Mouse (Mus musculus) stomach, postnatal 0 days (tissue): ENCODE results near the gene Tfcp2. TPM values are rescaled to one million over a fixed set of nuclear protein-coding genes. Genes with fewer than 3 reads are reported as not detected.

Experiments
- ATAC-seq: fragments of 200-750 bp; cut with Nextera tagmentation; 2 replicates; pipeline ENCODE4 v1.8.0; 2017; ENCODE audit not compliant: low FRiP score, low TSS enrichment
- DNase-seq: peaks from one replicate; pipeline ENCODE4 v3.0.0-alpha.2; 2016; ENCODE audit warnings: low spot score
- H3K27ac ChIP-seq: fragments of 300-500 bp; sonication (generic); replicated peaks from 2 replicates; pipeline ENCODE4 v1.5.1; 2014; ENCODE audit warnings: mild to moderate bottlenecking, control low read depth
- H3K27me3 ChIP-seq: fragments of 300-500 bp; sonication (generic); 2 replicates; pipeline ENCODE4 v1.6.1; 2014; ENCODE audit warnings: low read length; ENCODE audit not compliant: control insufficient read depth, insufficient read depth
- H3K36me3 ChIP-seq: fragments of 300-500 bp; sonication (generic); 2 replicates; pipeline ENCODE4 v1.6.1; 2014; ENCODE audit warnings: low read length, mixed read lengths; ENCODE audit not compliant: control insufficient read depth, insufficient read depth
- H3K4me1 ChIP-seq: fragments of 300-500 bp; sonication (generic); replicated peaks from 2 replicates; pipeline ENCODE4 v1.6.1; 2014; ENCODE audit warnings: antibody characterized with exemption; ENCODE audit not compliant: control insufficient read depth, insufficient read depth
- H3K4me2 ChIP-seq: fragments of 300-500 bp; sonication (generic); replicated peaks from 2 replicates; pipeline ENCODE4 v1.6.1; 2014; ENCODE audit warnings: low read depth, mild to moderate bottlenecking, control low read depth, moderate library complexity
- H3K4me3 ChIP-seq: fragments of 300-500 bp; sonication (generic); 2 replicates; pipeline ENCODE4 v1.5.1; 2014; ENCODE audit warnings: low read depth, low read length, control low read depth
- H3K9ac ChIP-seq: fragments of 300-500 bp; sonication (generic); 2 replicates; pipeline ENCODE4 v1.6.1; 2014; ENCODE audit warnings: mild to moderate bottlenecking, low read length, control low read depth, mixed read lengths
- H3K9me3 ChIP-seq: fragments of 300-500 bp; sonication (generic); 2 replicates; pipeline ENCODE4 v1.6.1; 2016; ENCODE audit warnings: low read length; ENCODE audit not compliant: control insufficient read depth
- CTCF ChIP-seq: IDR thresholded peaks from 2 replicates; pipeline ENCODE4 v1.5.1; 2016; ENCODE audit warnings: antibody characterized with exemption, low read depth, mild to moderate bottlenecking, moderate library complexity
- EP300 ChIP-seq: optimal IDR thresholded peaks from 2 replicates; pipeline ENCODE3; 2016; ENCODE audit warnings: antibody characterized with exemption
- WGBS: fragments of 180-500 bp; shearing (Covaris S2); extraction: QIAGEN DNeasy Blood & Tissue Kit; methylation state at CpG from one replicate; pipeline ENCODE4 v1.1.7; 2014; 5-methylcytosine and 5-hydroxymethylcytosine counted together
- polyA plus RNA-seq: library from polyadenylated mRNA; unstranded; fragments of >200 nt; fragmentation: Nextera tagmentation; extraction: Ambion mirVana; gene quantifications from 2 replicates; pipeline ENCODE4 v1.2.1, GENCODE M21; 2015

Tfcp2 gene
- polyA plus RNA-seq, 1 experiment from 2014 or later: 9.6 TPM

GRCm38 (mm10) chr15:100573946-100574345 lies 22.1 kb upstream of the Tfcp2 start:
- DNase-seq: no peak
- Histone ChIP-seq H3K27me3 (no peaks in the 10 kb centered on the region), H3K9me3 (no peaks in the 10 kb centered on the region), H3K36me3 (no peaks in the 10 kb centered on the region), H3K27ac (peak overlapping the region; percentile 61), H3K4me1 (peaks cover 3% of the 10 kb centered on the region; the same call in 1 of the 2 replicates), H3K4me3 (no peak overlapping the region), H3K4me2 (no peak overlapping the region), H3K9ac (no peak overlapping the region)
- TF ChIP-seq CTCF: no peak
- ATAC-seq: peak; percentile 46; the same call in 1 of the 2 replicates
- WGBS: 18% methylated on average over 6 of the region's 6 CpGs

- H3K27ac ChIP-seq: no peak overlapping the region
Measured at GRCm38 (mm10) chr15:100569239-100569638, 17.4 kb upstream of the Tfcp2 start.

DNA sequence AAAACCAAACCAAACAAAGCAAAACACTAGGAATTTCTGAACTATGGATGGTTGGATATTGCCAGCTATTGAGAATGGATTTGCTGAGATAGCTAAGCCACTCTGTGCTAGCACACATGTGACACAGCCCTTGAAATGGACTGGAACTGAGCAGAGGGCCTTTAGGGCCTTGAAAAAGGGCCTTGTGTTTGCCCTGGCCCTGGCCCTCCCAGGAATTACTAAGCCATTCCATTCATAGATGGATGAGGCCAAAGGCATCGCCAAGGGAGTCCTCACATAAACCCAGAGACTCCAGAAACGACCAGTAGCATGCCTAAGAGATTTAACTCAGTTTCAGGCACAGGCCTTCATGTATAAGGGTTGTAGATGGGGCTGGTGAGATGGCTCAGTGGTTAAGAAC lies 14.7 kb upstream of the Tfcp2 start:
- 53% methylated on average over 2 of the region's 2 CpGs for WGBS
- Histone ChIP-seq H3K4me3 (no peak overlapping the region), H3K4me1 (no peaks in the 10 kb centered on the region), H3K27ac (no peak overlapping the region), H3K27me3 (no peaks in the 10 kb centered on the region), H3K36me3 (no peaks in the 10 kb centered on the region), H3K9me3 (no peaks in the 10 kb centered on the region), H3K9ac (no peak overlapping the region), H3K4me2 (no peak overlapping the region)
- no peak for TF ChIP-seq CTCF
- no peak for TF ChIP-seq EP300
- no peak for ATAC-seq
- no peak for DNase-seq

More at GRCm38 (mm10) chr15:100569239-100569638, 17.4 kb upstream of the Tfcp2 start:
- H3K27me3 ChIP-seq: no peaks in the 10 kb centered on the region
- ATAC-seq (no peak), DNase-seq (no peak)
- H3K9me3 ChIP-seq: no peaks in the 10 kb centered on the region
- no peak overlapping the region for H3K4me3 ChIP-seq
- no peaks in the 10 kb centered on the region for H3K4me1 ChIP-seq
- WGBS: 76% methylated on average over 3 of the region's 3 CpGs
- no peak for TF ChIP-seq EP300
- no peak for TF ChIP-seq CTCF
- H3K36me3 ChIP-seq: no peaks in the 10 kb centered on the region
- H3K4me2 ChIP-seq: no peak overlapping the region
- no peak overlapping the region for H3K9ac ChIP-seq

DNA sequence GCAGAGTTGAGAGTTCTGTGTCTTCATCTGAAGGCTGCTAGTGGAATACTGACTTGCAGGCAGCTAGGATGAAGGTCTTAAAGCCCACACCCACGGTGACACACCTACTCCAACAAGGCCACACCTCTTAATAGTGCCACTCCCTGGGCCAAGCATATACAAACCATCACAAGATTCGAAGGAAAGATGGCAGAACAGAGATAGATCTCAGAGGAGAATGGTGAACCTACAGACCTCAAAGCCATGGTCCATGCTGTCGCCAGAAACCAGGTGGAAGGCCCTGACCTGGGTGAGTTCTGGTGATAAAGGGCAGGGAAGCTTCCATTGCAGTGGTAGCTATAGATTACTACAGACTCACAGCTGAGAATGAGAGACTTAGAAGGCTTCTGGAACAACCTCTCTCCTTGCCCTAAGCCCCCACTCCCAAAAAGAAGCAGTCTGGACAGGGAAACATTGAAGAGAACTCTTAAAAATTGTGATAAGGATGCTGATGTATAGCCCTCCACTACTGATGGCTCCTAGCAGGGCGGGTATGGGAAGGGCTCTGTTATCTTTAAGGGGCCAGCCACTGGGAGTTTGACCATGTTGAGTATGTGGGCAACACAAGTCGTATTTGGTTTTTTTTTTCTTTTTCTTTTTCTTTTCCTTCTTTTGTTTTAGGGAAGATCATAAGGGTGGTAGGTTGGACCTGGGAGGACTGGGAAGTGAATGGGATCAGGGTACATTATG lies 6.1 kb upstream of the Tfcp2 start:
- TF ChIP-seq CTCF (no peak), EP300 (no peak)
- no peaks in the 10 kb centered on the region for H3K36me3 ChIP-seq
- no peak overlapping the region for H3K4me2 ChIP-seq
- H3K27me3 ChIP-seq: no peaks in the 10 kb centered on the region
- no peaks in the 10 kb centered on the region for H3K9me3 ChIP-seq
- H3K27ac ChIP-seq: no peak overlapping the region
- H3K4me3 ChIP-seq: no peak overlapping the region
- WGBS: 66% methylated on average over 5 of the region's 5 CpGs
- ATAC-seq (no peak), DNase-seq (no peak)
- no peak overlapping the region for H3K9ac ChIP-seq
- H3K4me1 ChIP-seq: no peaks in the 10 kb centered on the region

DNA sequence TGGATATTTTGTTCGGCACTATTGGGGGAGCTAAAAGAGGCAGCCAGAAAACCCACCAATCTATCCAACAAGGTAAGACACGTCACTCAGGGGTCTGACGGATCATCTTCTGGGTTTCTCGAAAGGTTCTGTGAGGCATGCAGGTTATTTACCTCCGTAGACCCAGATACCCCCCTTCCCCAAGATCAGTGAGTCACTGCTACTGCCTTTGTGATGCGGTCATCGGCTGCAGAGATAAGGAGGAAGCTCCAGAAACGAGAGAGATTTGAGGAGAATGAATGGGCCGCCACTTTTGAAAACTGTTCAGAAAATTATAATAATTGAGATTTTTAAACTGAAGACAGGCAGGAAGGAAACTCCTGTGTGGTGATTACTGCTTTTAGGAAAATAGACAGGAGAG lies 4.6 kb upstream of the Tfcp2 start:
- Histone ChIP-seq H3K4me1 (no peaks in the 10 kb centered on the region; the same call in 1 of the 2 replicates), H3K27me3 (no peaks in the 10 kb centered on the region), H3K9ac (no peak overlapping the region), H3K36me3 (no peaks in the 10 kb centered on the region), H3K27ac (no peak overlapping the region), H3K4me3 (no peak overlapping the region), H3K4me2 (no peak overlapping the region), H3K9me3 (no peaks in the 10 kb centered on the region)
- TF ChIP-seq CTCF (no peak), EP300 (no peak)
- DNase-seq: no peak
- no peak for ATAC-seq
- 72% methylated on average over 9 of the region's 9 CpGs for WGBS

GRCm38 (mm10) chr15:100555965-100556364 lies 4.2 kb upstream of the Tfcp2 start:
- Histone ChIP-seq H3K4me1 (peaks cover 1% of the 10 kb centered on the region), H3K9me3 (no peaks in the 10 kb centered on the region), H3K4me2 (no peak overlapping the region), H3K9ac (no peak overlapping the region), H3K27ac (no peak overlapping the region), H3K27me3 (no peaks in the 10 kb centered on the region), H3K4me3 (no peak overlapping the region), H3K36me3 (no peaks in the 10 kb centered on the region)
- WGBS: 84% methylated on average over 5 of the region's 5 CpGs
- DNase-seq (no peak), ATAC-seq (no peak)
- TF ChIP-seq EP300 (no peak), CTCF (no peak)
